Mouse (Mus musculus): ENCODE measurements around the gene Atf6b.

DNA sequence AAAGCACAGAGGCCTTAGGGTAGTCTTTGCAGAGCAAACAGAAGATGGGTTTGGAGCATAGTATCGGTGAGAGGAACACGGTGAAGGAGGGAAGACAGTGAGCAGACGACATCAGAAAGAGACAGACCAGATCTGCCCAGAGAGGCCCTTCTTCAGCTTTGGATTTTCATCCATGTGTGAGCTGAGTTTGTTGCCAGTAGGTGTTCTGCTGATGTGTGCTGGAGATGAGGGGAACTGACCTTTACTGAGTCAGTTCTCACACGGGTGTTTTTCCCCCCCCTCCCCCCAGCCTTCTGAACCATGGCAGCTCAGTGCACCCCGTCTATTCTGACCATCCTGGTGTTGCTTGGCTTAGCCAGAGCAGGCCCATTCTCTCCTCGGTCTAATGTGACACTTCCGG, 23.3 kb downstream of the Atf6b start, which contains the start of gene Tnxb:
- TF ChIP-seq EP300 (IDR thresholded peaks at IDR 0.05): no peak
- no peak for TF ChIP-seq CTCF (IDR thresholded peaks at IDR 0.05)
